Mouse (Mus musculus): ENCODE measurements at regions not wholly inside any gene's neighbourhood (a gene's known extent, or its start where the extent isn't known, plus 50 kb on each side); places are given as distances from the start of the nearest gene placed in this dataset.

DNA sequence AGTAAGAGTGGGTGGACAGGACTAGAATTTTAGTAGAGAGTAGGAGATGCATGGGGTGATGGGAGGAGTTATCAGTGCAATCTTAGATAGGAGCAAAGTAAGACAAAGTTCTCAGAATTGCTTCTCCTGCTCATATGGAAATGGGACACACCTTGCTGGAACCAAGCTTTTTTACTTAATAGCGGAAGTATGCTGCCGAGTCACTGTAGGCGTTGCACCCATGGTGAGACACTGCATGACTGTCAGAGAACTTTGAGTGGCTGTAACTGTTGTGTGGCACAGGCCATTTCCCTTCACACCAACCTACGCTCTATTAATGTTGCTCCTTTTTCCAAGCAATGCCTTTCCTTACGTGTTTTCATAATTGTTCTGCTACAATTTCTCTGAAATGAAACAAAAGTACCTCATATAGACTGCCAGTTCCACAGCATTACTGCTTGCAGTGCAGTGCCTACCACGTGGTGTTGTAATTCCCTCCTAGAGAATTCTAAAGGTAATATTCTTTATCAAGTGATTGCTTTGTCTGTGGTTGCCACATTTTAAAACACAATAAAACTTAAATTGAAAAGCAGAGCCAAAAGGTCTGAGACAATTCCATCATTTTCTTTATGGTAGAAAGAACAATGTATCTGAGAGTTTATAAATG is 117.3 kb upstream of the Gnai1 start:
- Histone ChIP-seq H3K4me3 (ENCODE audit: control insufficient read depth in 1 of 2, insufficient read depth in 1 of 2, low read depth in 2 of 2, low read length in 2 of 2) (no peak overlapping the region), H3K9me3 (replicated peaks; ENCODE audit: insufficient read depth, low read length) (no peaks in the 10 kb centered on the region)
- TF ChIP-seq USF2 (IDR thresholded peaks at IDR 0.05; ENCODE audit: borderline replicate concordance in 1 of 2, insufficient read depth in 1 of 2, low read depth in 1 of 2, low read length in 2 of 2), result no peak
- no peak for TF ChIP-seq TCF12 (IDR thresholded peaks at IDR 0.05; ENCODE audit: low read depth, low read length)
- TF ChIP-seq RCOR1 (IDR thresholded peaks at IDR 0.05; ENCODE audit: low read depth, low read length), result no peak
- no peak for TF ChIP-seq MAFK (IDR thresholded peaks at IDR 0.05; ENCODE audit: borderline replicate concordance, low read depth, low read length)
- TF ChIP-seq GABPA (IDR thresholded peaks at IDR 0.05; ENCODE audit: low read depth, low read length), result no peak
- no peak for TF ChIP-seq TBP (IDR thresholded peaks at IDR 0.05; ENCODE audit: low read depth, low read length)
- TF ChIP-seq HCFC1 (IDR thresholded peaks at IDR 0.05; ENCODE audit: low read depth, low read length), result no peak
- no peak for TF ChIP-seq TAL1 (IDR thresholded peaks at IDR 0.05; ENCODE audit: low read length)
- no peak for TF ChIP-seq MYC (IDR thresholded peaks at IDR 0.05; ENCODE audit: low read depth, low read length)

GRCm38 (mm10) chr5:18472114-18472513 is 112.0 kb upstream of the Gnai1 start:
- Histone ChIP-seq H3K9me3 (replicated peaks; ENCODE audit: insufficient read depth, low read length) (no peaks in the 10 kb centered on the region), H3K27me3 (ENCODE audit: control insufficient read depth in 1 of 2, insufficient read depth in 2 of 2, low read length in 2 of 2) (no peaks in the 10 kb centered on the region; a peak in 1 of 4 replicates), H3K79me2 (ENCODE audit: control insufficient read depth, insufficient read depth, low read length, poor library complexity) (no peaks in the 10 kb centered on the region), H3K4me1 (ENCODE audit: control insufficient read depth in 1 of 2, insufficient read depth in 2 of 2, low read length in 2 of 2) (no peaks in the 10 kb centered on the region), H3K36me3 (ENCODE audit: control insufficient read depth in 1 of 2, insufficient read depth in 2 of 2, low read length in 2 of 2) (no peaks in the 10 kb centered on the region), H3K27ac (ENCODE audit: control insufficient read depth, low read depth, low read length) (no peak overlapping the region), H3K9ac (ENCODE audit: control insufficient read depth, low read depth, low read length, poor library complexity, severe bottlenecking) (no peak overlapping the region), H3K4me3 (ENCODE audit: control insufficient read depth in 1 of 2, insufficient read depth in 1 of 2, low read depth in 2 of 2, low read length in 2 of 2) (no peak overlapping the region)
- TF ChIP-seq NRF1 (IDR thresholded peaks at IDR 0.05; ENCODE audit: insufficient read depth, low read depth, low read length, poor library complexity, severe bottlenecking) (no peak), GABPA (IDR thresholded peaks at IDR 0.05; ENCODE audit: low read depth, low read length) (no peak), POLR2AphosphoS2 (IDR thresholded peaks at IDR 0.05; ENCODE audit: low read length) (no peak), POLR2A (IDR thresholded peaks at IDR 0.05; ENCODE audit: control insufficient read depth in 1 of 2, insufficient read depth in 1 of 2, low read depth in 1 of 2, low read length in 2 of 2, poor library complexity in 1 of 2) (no peak), CTCF (IDR thresholded peaks at IDR 0.05 in 2 of 3, conservative IDR thresholded peaks at IDR 0.05 in 1 of 3; ENCODE audit: control insufficient read depth in 1 of 3, insufficient read depth in 1 of 3, low read depth in 2 of 3, low read length in 3 of 3, poor library complexity in 1 of 3, severe bottlenecking in 1 of 3) (peak in 2 of 3 experiments; percentile 7 to 68; a peak in 3 of 6 replicates), ZC3H11A (IDR thresholded peaks at IDR 0.05; ENCODE audit: low read depth, low read length) (peak; percentile 76), MXI1 (IDR thresholded peaks at IDR 0.05; ENCODE audit: low read depth, low read length) (no peak), ZKSCAN1 (IDR thresholded peaks at IDR 0.05; ENCODE audit: low read depth, low read length) (no peak), SMC3 (IDR thresholded peaks at IDR 0.05; ENCODE audit: low read depth, low read length) (peak; percentile 69), RAD21 (IDR thresholded peaks at IDR 0.05; ENCODE audit: low read depth, low read length) (peak; percentile 96), ETS1 (IDR thresholded peaks at IDR 0.05; ENCODE audit: low read depth, low read length) (no peak), TBP (IDR thresholded peaks at IDR 0.05; ENCODE audit: low read depth, low read length) (no peak), TCF12 (IDR thresholded peaks at IDR 0.05; ENCODE audit: low read depth, low read length) (no peak), MYC (IDR thresholded peaks at IDR 0.05; ENCODE audit: low read depth, low read length) (no peak), JUND (IDR thresholded peaks at IDR 0.05; ENCODE audit: low read depth, low read length) (no peak), MAZ (IDR thresholded peaks at IDR 0.05; ENCODE audit: low read depth, low read length) (no peak), TAL1 (IDR thresholded peaks at IDR 0.05; ENCODE audit: low read length) (no peak)
- DNase-seq (ENCODE audit: low read depth, low spot score), result peak; percentile 30

More for the DNA sequence above, 117.3 kb upstream of the Gnai1 start:
- Histone ChIP-seq H3K4me1 (ENCODE audit: control insufficient read depth in 1 of 2, insufficient read depth in 2 of 2, low read length in 2 of 2) (no peaks in the 10 kb centered on the region), H3K36me3 (ENCODE audit: control insufficient read depth in 1 of 2, insufficient read depth in 2 of 2, low read length in 2 of 2) (no peaks in the 10 kb centered on the region), H3K79me2 (ENCODE audit: control insufficient read depth, insufficient read depth, low read length, poor library complexity) (no peaks in the 10 kb centered on the region), H3K27ac (ENCODE audit: control insufficient read depth, low read depth, low read length) (no peak overlapping the region), H3K9ac (ENCODE audit: control insufficient read depth, low read depth, low read length, poor library complexity, severe bottlenecking) (no peak overlapping the region), H3K27me3 (ENCODE audit: control insufficient read depth in 1 of 2, insufficient read depth in 2 of 2, low read length in 2 of 2) (no peaks in the 10 kb centered on the region; a peak in 1 of 4 replicates)
- DNase-seq (ENCODE audit: low read depth, low spot score), result no peak
